Mouse (Mus musculus): ENCODE measurements at regions not wholly inside any gene's neighbourhood (a gene's known extent, or its start where the extent isn't known, plus 50 kb on each side); places are given as distances from the start of the nearest gene placed in this dataset.

- DNase-seq (ENCODE audit: inconsistent age in 2 of 2, low spot score in 1 of 2), result no peak
Observed at GRCm38 (mm10) chr9:33901313-33902076, 584.2 kb upstream of the Kirrel3 start.

DNA sequence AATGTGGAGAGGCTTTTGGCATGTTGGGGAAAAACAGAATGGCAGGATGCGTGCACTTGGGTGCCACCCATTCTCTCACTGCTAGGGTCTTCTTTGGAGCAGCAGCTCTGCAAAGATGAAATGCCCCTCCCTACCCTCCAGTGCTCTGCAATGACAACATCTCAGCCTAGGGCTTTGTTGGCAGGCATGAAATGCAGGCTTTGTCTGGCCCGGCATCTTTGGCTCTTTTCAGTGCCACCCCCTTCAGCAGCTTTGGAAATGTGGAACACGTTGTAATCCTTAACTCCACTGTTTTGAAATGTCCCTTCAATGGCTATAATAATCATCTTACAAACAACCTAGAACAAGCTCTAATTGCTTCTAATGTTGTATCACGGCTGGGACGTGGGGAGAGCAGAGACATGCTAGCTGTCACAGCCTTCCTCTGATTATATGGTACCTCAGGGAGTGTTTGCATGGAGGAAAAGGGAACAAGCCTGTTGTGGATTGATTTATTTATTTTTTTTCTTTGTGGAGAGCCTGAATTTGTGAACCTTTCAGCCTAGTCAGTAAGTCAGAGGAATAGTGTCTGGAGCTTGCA, 581.6 kb upstream of the Kirrel3 start:
- DNase-seq (ENCODE audit: inconsistent age in 2 of 2, low spot score in 1 of 2), result no peak

- DNase-seq (ENCODE audit: inconsistent age in 2 of 2, low spot score in 1 of 2), result no peak
Observed at GRCm38 (mm10) chr9:33914919-33915318, 570.8 kb upstream of the Kirrel3 start.

GRCm38 (mm10) chr9:33915349-33916056, 570.2 kb upstream of the Kirrel3 start:
- no peak for DNase-seq (ENCODE audit: inconsistent age in 2 of 2, low spot score in 1 of 2)

DNA sequence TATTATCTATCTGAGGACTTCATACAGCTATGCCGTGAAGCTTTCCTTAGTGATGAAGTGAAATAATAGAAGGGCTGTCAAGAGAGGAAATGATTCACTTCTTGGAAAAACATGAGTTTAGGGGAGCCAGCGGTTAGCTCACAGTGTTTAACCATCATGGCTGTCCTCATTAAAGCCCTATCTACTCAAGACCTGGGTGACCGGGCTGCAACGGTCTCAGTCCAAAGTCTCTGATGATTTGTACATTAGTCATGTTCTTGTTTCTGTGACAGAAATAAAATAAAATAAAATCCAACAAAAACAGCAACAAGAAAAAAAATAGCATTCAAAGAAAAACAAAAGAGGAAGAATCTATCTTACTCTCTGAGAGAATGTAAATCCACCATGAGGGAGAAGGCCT, 555.4 kb upstream of the Kirrel3 start:
- no peak for DNase-seq (ENCODE audit: inconsistent age in 2 of 2, low spot score in 1 of 2)

DNA sequence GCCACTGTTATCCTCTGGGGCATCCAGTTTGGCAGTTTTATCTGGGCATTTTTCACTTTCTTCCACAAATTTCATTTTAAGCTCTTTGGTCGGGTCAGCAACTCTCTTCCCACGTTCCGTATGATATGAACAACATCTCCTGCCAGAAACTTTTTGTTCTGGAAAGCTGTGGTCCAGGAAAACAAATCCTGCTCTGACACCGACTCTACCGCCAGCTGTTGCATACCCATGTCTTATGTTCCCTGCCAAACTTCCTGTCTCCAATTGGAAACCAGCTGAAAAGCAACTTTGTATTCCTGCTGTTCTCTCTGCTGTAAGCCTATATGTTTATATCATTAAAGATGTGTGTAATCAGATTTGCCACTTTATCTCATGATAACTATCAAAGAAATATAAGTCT, 551.6 kb upstream of the Kirrel3 start:
- no peak for DNase-seq (ENCODE audit: inconsistent age in 2 of 2, low spot score in 1 of 2)

DNA sequence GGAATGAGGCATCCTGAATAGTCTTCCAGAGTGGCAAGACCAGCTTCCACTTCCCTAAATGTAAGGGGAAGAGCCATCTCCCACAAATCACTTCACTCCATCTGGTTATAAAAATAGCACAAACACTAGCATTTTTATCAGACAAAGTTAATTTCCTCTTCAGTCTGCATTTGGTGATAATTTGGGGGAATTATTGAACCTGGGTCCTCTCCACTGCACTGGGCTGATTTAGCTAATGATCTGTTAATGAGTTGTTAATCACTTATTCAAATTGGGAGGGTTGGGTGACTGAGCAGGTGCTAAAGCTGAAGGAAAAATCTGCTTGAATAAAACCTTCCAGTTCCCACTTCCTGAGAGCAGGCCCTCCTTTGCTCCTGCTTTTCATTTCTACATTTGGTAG, 531.4 kb upstream of the Kirrel3 start:
- DNase-seq (ENCODE audit: inconsistent age in 2 of 2, low spot score in 1 of 2), result no peak

Measured in adrenal gland, adult (tissue).